Mouse (Mus musculus) neural tube, embryonic 13.5 days (tissue): ENCODE data around the gene Zfp740. TPM values are rescaled to one million over a fixed set of nuclear protein-coding genes. Genes with fewer than 3 reads are reported as not detected.
"Not testable (repeated sequence)": the region's sequence is repeated elsewhere in the genome, so short reads cannot be mapped to it uniquely, and the experiment has no call there.

Experiments used
- ATAC-seq: fragments of 200-750 bp; cut with Nextera tagmentation; 2 replicates; pipeline ENCODE4 v1.8.0; 2017; ENCODE audit warnings: low read depth, mild to moderate bottlenecking, moderate TSS enrichment, moderate library complexity
- H3K27ac ChIP-seq: fragments of 300-500 bp; sonication (generic); replicated peaks from 2 replicates; pipeline ENCODE4 v1.5.1; 2015; ENCODE audit warnings: moderate library complexity, mild to moderate bottlenecking, inconsistent platforms
- H3K27me3 ChIP-seq: fragments of 300-500 bp; sonication (generic); 2 replicates; pipeline ENCODE4 v1.6.1; 2015; ENCODE audit warnings: mild to moderate bottlenecking, inconsistent platforms
- H3K36me3 ChIP-seq: fragments of 300-500 bp; sonication (generic); 2 replicates; pipeline ENCODE4 v1.6.1; 2015; ENCODE audit warnings: mild to moderate bottlenecking, inconsistent platforms
- H3K4me1 ChIP-seq: fragments of 300-500 bp; sonication (generic); replicated peaks from 2 replicates; pipeline ENCODE4 v1.6.1; 2015; ENCODE audit warnings: inconsistent platforms
- H3K4me2 ChIP-seq: fragments of 300-500 bp; sonication (generic); 2 replicates; pipeline ENCODE4 v1.6.1; 2015; ENCODE audit warnings: inconsistent platforms, mild to moderate bottlenecking, moderate library complexity
- H3K4me3 ChIP-seq: fragments of 300-500 bp; sonication (generic); 2 replicates; pipeline ENCODE4 v1.5.1; 2015; ENCODE audit warnings: mild to moderate bottlenecking, inconsistent platforms
- H3K9ac ChIP-seq: fragments of 300-500 bp; sonication (generic); 2 replicates; pipeline ENCODE4 v1.6.1; 2015; ENCODE audit warnings: moderate library complexity, mild to moderate bottlenecking, inconsistent platforms
- H3K9me3 ChIP-seq: fragments of 300-500 bp; sonication (generic); 2 replicates; pipeline ENCODE4 v1.6.1; 2016; ENCODE audit warnings: inconsistent platforms
- WGBS: fragments of 180-500 bp; shearing (Covaris S2); methylation state at CpG from one replicate; pipeline ENCODE4 v1.1.7; 2015; 5-methylcytosine and 5-hydroxymethylcytosine counted together
- polyA plus RNA-seq: library from polyadenylated mRNA; unstranded; fragments of >200 nt; fragmentation: Nextera tagmentation; extraction: Ambion mirVana; gene quantifications from 2 replicates; pipeline ENCODE4 v1.2.1, GENCODE M21; 2015

Gene Zfp740
- polyA plus RNA-seq: 64.8 and 67.9 TPM in 2 replicates

GRCm38 (mm10) chr15:102202971-102203834 lies at the start of gene Zfp740:
Gene Zfp740 (plus strand): TSS chr15:102203249.
- peak within 1 kb of the TSS; percentile 96 for H3K9ac ChIP-seq
- H3K4me2 ChIP-seq: peak within 1 kb of the TSS; percentile 85
- ATAC-seq: peak; percentile 96
- WGBS: 1% methylated on average over 65 of the region's 68 CpGs
- peak within 1 kb of the TSS; percentile 81 for H3K4me3 ChIP-seq
- H3K27me3 ChIP-seq: no peaks in the 10 kb centered on the region
- no peaks in the 10 kb centered on the region for H3K9me3 ChIP-seq
- H3K27ac ChIP-seq: peak within 1 kb of the TSS; percentile 100
- H3K36me3 ChIP-seq: peaks cover 25% of the 10 kb centered on the region
- H3K4me1 ChIP-seq: peaks cover 49% of the 10 kb centered on the region

- ATAC-seq: not testable (repeated sequence)
Observed at GRCm38 (mm10) chr15:102155006-102155405, 48.0 kb upstream of the Zfp740 start.

GRCm38 (mm10) chr15:102156836-102157235 lies 46.2 kb upstream of the Zfp740 start:
- no peak overlapping the region for H3K9ac ChIP-seq
- WGBS: 37% methylated on average over 20 of the region's 20 CpGs
- no peak overlapping the region for H3K4me2 ChIP-seq
- no peak overlapping the region for H3K4me3 ChIP-seq
- H3K9me3 ChIP-seq: no peaks in the 10 kb centered on the region
- H3K27me3 ChIP-seq: no peaks in the 10 kb centered on the region
- peaks cover 12% of the 10 kb centered on the region; the same call in 1 of the 2 replicates for H3K4me1 ChIP-seq
- no peak for ATAC-seq
- no peaks in the 10 kb centered on the region for H3K36me3 ChIP-seq
- H3K27ac ChIP-seq: no peak overlapping the region

More at GRCm38 (mm10) chr15:102155006-102155405, 48.0 kb upstream of the Zfp740 start:
- H3K4me1 ChIP-seq: peaks cover 12% of the 10 kb centered on the region; the same call in 1 of the 2 replicates
- 88% methylated on average over 6 of the region's 6 CpGs for WGBS
- H3K27ac ChIP-seq, H3K9me3 ChIP-seq, H3K9ac ChIP-seq, H3K27me3 ChIP-seq, H3K36me3 ChIP-seq, H3K4me3 ChIP-seq, H3K4me2 ChIP-seq: not testable (repeated sequence)

DNA sequence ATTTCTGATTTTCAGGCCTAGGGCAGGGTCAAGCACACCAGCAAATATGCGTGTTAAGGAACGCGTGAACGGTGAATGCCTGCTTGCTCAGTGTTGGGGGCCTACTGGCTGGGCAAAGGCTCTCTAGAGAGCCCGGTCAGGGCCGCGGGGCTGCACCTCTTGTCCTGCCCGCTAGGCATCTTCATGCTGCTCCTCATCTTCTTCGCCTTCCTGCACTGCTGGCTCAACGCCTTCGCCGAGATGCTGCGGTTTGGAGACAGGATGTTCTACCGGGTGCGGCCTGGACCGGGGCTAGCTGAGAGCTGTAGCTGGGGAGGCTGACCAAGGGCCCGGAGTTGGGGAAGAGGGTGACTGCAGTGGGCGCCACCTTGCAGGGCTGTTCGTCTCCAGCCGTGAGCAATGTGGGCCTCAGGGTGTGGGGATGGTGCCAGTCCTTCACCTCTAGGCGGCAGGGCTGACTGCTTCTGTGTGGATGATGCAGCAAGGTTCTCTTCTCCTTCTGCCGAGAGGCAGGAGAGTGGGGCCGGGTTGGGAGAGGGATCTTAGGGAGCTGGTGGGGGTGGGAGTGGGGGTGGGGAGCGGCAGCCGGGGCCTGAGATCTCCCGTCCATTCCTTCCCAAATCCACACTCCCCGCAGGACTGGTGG lies 42.5 kb upstream of the Zfp740 start:
- H3K36me3 ChIP-seq: no peaks in the 10 kb centered on the region
- no peaks in the 10 kb centered on the region for H3K9me3 ChIP-seq
- H3K4me3 ChIP-seq: no peak overlapping the region
- ATAC-seq: no peak
- no peak overlapping the region for H3K4me2 ChIP-seq
- no peak overlapping the region for H3K27ac ChIP-seq
- 67% methylated on average over 26 of the region's 27 CpGs for WGBS
- no peaks in the 10 kb centered on the region for H3K27me3 ChIP-seq
- H3K9ac ChIP-seq: no peak overlapping the region
- peaks cover 5% of the 10 kb centered on the region; the same call in 1 of the 2 replicates for H3K4me1 ChIP-seq

- H3K9ac ChIP-seq: no peak overlapping the region
- ATAC-seq: no peak
- no peaks in the 10 kb centered on the region for H3K9me3 ChIP-seq
- no peaks in the 10 kb centered on the region for H3K27me3 ChIP-seq
- no peak overlapping the region for H3K4me3 ChIP-seq
- H3K4me2 ChIP-seq: no peak overlapping the region
- 70% methylated on average over 3 of the region's 3 CpGs for WGBS
- H3K4me1 ChIP-seq: no peaks in the 10 kb centered on the region
- no peaks in the 10 kb centered on the region for H3K36me3 ChIP-seq
- H3K27ac ChIP-seq: no peak overlapping the region
Observed at GRCm38 (mm10) chr15:102163900-102164693, 39.0 kb upstream of the Zfp740 start.

DNA sequence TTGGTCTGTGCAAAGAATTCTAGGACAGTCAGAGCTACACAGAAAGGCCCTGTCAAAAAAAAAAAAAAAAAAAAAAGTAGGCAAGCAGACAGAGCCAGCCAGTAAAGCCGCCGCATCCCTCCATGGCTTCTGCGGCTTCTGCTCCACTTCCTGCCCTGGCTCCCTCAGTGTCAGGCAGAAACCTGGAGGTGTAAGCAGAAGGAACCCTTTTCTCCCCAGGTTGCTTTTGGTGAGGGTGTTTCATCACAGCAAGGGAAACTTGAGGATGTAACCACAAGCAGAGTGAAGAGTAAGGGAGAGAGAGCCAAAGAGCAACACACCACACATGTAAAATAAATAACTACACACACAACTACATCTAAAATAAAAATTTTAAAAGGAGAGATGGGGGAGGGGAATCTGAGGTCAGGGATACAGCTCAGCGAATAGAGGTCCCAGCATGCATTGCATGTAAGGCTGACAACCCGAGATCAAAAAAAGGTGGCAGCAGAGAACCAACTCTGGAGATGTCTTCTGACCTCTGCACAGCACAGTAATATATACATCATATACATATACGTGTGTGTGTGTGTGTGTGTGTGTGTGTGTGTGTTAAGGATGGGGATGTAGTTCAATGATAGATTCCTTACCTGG lies 37.5 kb upstream of the Zfp740 start:
- Histone ChIP-seq H3K4me3 (no peak overlapping the region), H3K9me3 (no peaks in the 10 kb centered on the region), H3K4me2 (no peak overlapping the region), H3K27me3 (no peaks in the 10 kb centered on the region), H3K27ac (no peak overlapping the region), H3K4me1 (no peaks in the 10 kb centered on the region), H3K9ac (no peak overlapping the region), H3K36me3 (no peaks in the 10 kb centered on the region)
- 63% methylated on average over 6 of the region's 6 CpGs for WGBS
- no peak for ATAC-seq

DNA sequence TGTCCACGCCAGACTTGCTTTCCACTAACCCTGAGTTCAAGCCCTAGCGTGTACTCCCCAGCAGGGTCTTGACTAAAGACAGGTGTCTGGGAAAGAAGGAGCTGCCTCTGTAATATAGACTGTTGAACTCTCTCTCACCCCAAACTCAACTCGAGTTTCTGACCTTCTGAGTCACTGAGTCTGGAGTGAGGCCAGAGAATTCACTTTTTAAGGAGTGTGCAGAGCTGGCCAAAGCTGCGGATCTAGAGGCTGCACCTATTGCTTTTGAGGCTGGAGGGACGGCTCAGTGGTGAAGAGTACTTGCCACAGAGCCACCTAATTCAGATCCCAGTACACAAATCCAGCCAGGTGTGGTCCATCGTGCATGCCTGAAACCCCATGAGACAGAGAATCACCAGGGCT lies 35.4 kb upstream of the Zfp740 start:
- 61% methylated on average over 6 of the region's 6 CpGs for WGBS
- no peaks in the 10 kb centered on the region for H3K27me3 ChIP-seq
- no peaks in the 10 kb centered on the region for H3K9me3 ChIP-seq
- no peak for ATAC-seq
- no peak overlapping the region for H3K27ac ChIP-seq
- no peak overlapping the region for H3K9ac ChIP-seq
- H3K4me2 ChIP-seq: no peak overlapping the region
- H3K36me3 ChIP-seq: no peaks in the 10 kb centered on the region
- H3K4me1 ChIP-seq: no peaks in the 10 kb centered on the region
- no peak overlapping the region for H3K4me3 ChIP-seq

- ATAC-seq: no peak
- H3K9ac ChIP-seq: no peak overlapping the region
- H3K27me3 ChIP-seq: no peaks in the 10 kb centered on the region
- H3K36me3 ChIP-seq: no peaks in the 10 kb centered on the region
- H3K4me2 ChIP-seq: no peak overlapping the region
- H3K9me3 ChIP-seq: no peaks in the 10 kb centered on the region
- no peak overlapping the region for H3K4me3 ChIP-seq
- WGBS: 68% methylated on average over 2 of the region's 2 CpGs
- no peak overlapping the region for H3K27ac ChIP-seq
- H3K4me1 ChIP-seq: no peaks in the 10 kb centered on the region
Observed at GRCm38 (mm10) chr15:102169064-102169463, 34.0 kb upstream of the Zfp740 start.

DNA sequence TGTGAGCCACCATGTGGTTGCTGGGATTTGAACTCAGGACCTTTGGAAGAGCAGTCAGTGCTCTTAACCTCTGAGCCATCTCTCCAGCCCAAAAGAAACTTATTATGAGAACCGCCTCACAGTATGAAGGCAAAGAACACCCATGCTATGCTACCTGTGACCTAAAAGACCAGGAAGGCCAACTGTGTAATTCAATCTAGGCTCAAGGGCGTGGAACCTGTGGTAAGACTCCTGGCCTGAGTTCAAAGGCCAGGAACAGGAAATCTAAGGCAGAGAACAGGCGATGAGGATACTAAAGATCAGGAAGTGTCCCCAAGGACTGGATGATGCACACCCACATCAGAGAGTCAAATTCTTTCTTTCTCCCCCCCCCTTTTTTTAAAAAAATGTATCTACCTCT lies 29.5 kb upstream of the Zfp740 start:
- Histone ChIP-seq H3K9me3 (no peaks in the 10 kb centered on the region), H3K4me3 (no peak overlapping the region), H3K4me1 (no peaks in the 10 kb centered on the region), H3K27ac (no peak overlapping the region), H3K4me2 (no peak overlapping the region), H3K9ac (no peak overlapping the region), H3K27me3 (no peaks in the 10 kb centered on the region), H3K36me3 (peaks cover 10% of the 10 kb centered on the region)
- WGBS: 84% methylated on average over 3 of the region's 3 CpGs
- ATAC-seq: no peak

- WGBS: 90% methylated on average over 16 of the region's 16 CpGs
- Histone ChIP-seq H3K36me3 (peaks cover 13% of the 10 kb centered on the region), H3K4me2 (no peak overlapping the region), H3K27me3 (no peaks in the 10 kb centered on the region), H3K9ac (no peak overlapping the region), H3K27ac (no peak overlapping the region), H3K4me3 (no peak overlapping the region), H3K4me1 (no peaks in the 10 kb centered on the region), H3K9me3 (no peaks in the 10 kb centered on the region)
- no peak for ATAC-seq
Observed at GRCm38 (mm10) chr15:102175736-102176319, 27.2 kb upstream of the Zfp740 start.

GRCm38 (mm10) chr15:102176571-102177316 lies 26.3 kb upstream of the Zfp740 start:
- ATAC-seq: no peak
- H3K4me1 ChIP-seq: no peaks in the 10 kb centered on the region
- no peak overlapping the region for H3K9ac ChIP-seq
- peaks cover 13% of the 10 kb centered on the region for H3K36me3 ChIP-seq
- no peak overlapping the region for H3K27ac ChIP-seq
- no peak overlapping the region for H3K4me3 ChIP-seq
- no peak overlapping the region for H3K4me2 ChIP-seq
- no peaks in the 10 kb centered on the region for H3K9me3 ChIP-seq
- WGBS: 89% methylated on average over 7 of the region's 7 CpGs
- no peaks in the 10 kb centered on the region for H3K27me3 ChIP-seq
